Mouse (Mus musculus) ovary, postnatal 36 days (tissue): Measurements from ENCODE around the gene Vmn2r12.
"Not testable (repeated sequence)": the region's sequence is repeated elsewhere in the genome, so short reads cannot be mapped to it uniquely, and the experiment has no call there.

Experiments used
- DNase-seq: peaks from one replicate; pipeline ENCODE4 v3.0.0; 2022; ENCODE audit warnings: low spot score, mixed read lengths

The Vmn2r12 gene

GRCm38 (mm10) chr5:109097850-109098249 is at the start of gene Vmn2r12:
Gene Vmn2r12, minus strand, starts transcription at chr5:109097950.
- DNase-seq: not testable (repeated sequence)

- no peak for DNase-seq
Observed at GRCm38 (mm10) chr5:109139546-109139945, 41.8 kb upstream of the Vmn2r12 start.

- no peak for DNase-seq
Observed at GRCm38 (mm10) chr5:109136731-109137130, 39.0 kb upstream of the Vmn2r12 start.

- not testable (repeated sequence) for DNase-seq
Observed at GRCm38 (mm10) chr5:109096482-109096881, 1.3 kb downstream of the Vmn2r12 start.

- not testable (repeated sequence) for DNase-seq
Observed at GRCm38 (mm10) chr5:109072016-109072415, 25.7 kb downstream of the Vmn2r12 start.

- not testable (repeated sequence) for DNase-seq
Observed at GRCm38 (mm10) chr5:109059469-109059868, 38.3 kb downstream of the Vmn2r12 start, which contains the start of gene Vmn2r11. Gene Vmn2r11, minus strand, starts transcription at chr5:109059569.

GRCm38 (mm10) chr5:109055286-109055685 is 42.5 kb downstream of the Vmn2r12 start:
- no peak for DNase-seq
